Mouse (Mus musculus) embryonic facial prominence, embryonic 14.5 days (tissue): ENCODE measurements around the gene Hsd3b7. TPM values are rescaled to one million over a fixed set of nuclear protein-coding genes. Genes with fewer than 3 reads are reported as not detected.

Experiments used
- polyA plus RNA-seq: library from polyadenylated mRNA; unstranded; fragments of >200 nt; fragmentation: Nextera tagmentation; extraction: Ambion mirVana; gene quantifications from 2 replicates; pipeline ENCODE4 v1.2.1, GENCODE M21; 2014

Gene Hsd3b7
- polyA plus RNA-seq, 1 experiment from 2014 or later = 23.5 TPM

Other genes with a start within 250 kb of the Hsd3b7 start
- 4.1 and 5.3 TPM in 2 replicates for gene Tmem265, start 239.2 kb upstream of the Hsd3b7 start, polyA plus RNA-seq
- 35.2 TPM in 2 replicates for gene Phkg2, start 227.3 kb upstream of the Hsd3b7 start, polyA plus RNA-seq
- gene Ccdc189, start 212.0 kb upstream of the Hsd3b7 start, polyA plus RNA-seq = 9.9 and 10.4 TPM in 2 replicates
- gene Rnf40, start 211.8 kb upstream of the Hsd3b7 start, polyA plus RNA-seq = 35.9 and 47.7 TPM in 2 replicates
- gene Zfp629, start 184.8 kb upstream of the Hsd3b7 start, polyA plus RNA-seq = 13.0 and 17.9 TPM in 2 replicates
- gene Bcl7c, start 91.7 kb upstream of the Hsd3b7 start, polyA plus RNA-seq = 84.2 and 86.6 TPM in 2 replicates
- gene Ctf1, start 87.9 kb upstream of the Hsd3b7 start, polyA plus RNA-seq = 20.9 and 23.8 TPM in 2 replicates
- 0.14 and 0.35 TPM in 2 replicates for gene Ctf2, start 68.4 kb upstream of the Hsd3b7 start, polyA plus RNA-seq
- 3.0 and 3.8 TPM in 2 replicates for gene Fbxl19, start 56.1 kb upstream of the Hsd3b7 start, polyA plus RNA-seq
- 10.4 and 11.9 TPM in 2 replicates for gene Orai3, start 30.8 kb upstream of the Hsd3b7 start, polyA plus RNA-seq
- 23.0 and 24.1 TPM in 2 replicates for gene Setd1a, start 23.9 kb upstream of the Hsd3b7 start, polyA plus RNA-seq
- gene Gm49388, start 15.0 kb upstream of the Hsd3b7 start, polyA plus RNA-seq = 0.43 TPM in 1 of 2 replicates, not detected in the other
- 28.0 and 38.1 TPM in 2 replicates for gene Stx4a, start 23.7 kb downstream of the Hsd3b7 start, polyA plus RNA-seq
- 3.4 and 5.2 TPM in 2 replicates for gene Stx1b, start 23.9 kb downstream of the Hsd3b7 start, polyA plus RNA-seq
- gene Zfp646, start 75.6 kb downstream of the Hsd3b7 start, polyA plus RNA-seq = 13.3 and 14.0 TPM in 2 replicates
- gene Zfp668, start 76.2 kb downstream of the Hsd3b7 start, polyA plus RNA-seq = 11.2 and 14.7 TPM in 2 replicates
- 1.8 and 2.4 TPM in 2 replicates for gene Prss53, start 90.4 kb downstream of the Hsd3b7 start, polyA plus RNA-seq
- not detected in 2 replicates for gene Gm21974, start 94.8 kb downstream of the Hsd3b7 start, polyA plus RNA-seq
- gene Vkorc1, start 95.0 kb downstream of the Hsd3b7 start, polyA plus RNA-seq = 286 and 318 TPM in 2 replicates
- gene Bckdk, start 103.5 kb downstream of the Hsd3b7 start, polyA plus RNA-seq = 121 and 125 TPM in 2 replicates
- 31.7 and 35.5 TPM in 2 replicates for gene Kat8, start 111.9 kb downstream of the Hsd3b7 start, polyA plus RNA-seq
- gene Prss8, start 129.5 kb downstream of the Hsd3b7 start, polyA plus RNA-seq = 11.1 and 11.3 TPM in 2 replicates
- gene Prss36, start 146.1 kb downstream of the Hsd3b7 start, polyA plus RNA-seq = 10.6 and 11.1 TPM in 2 replicates
- 46.3 and 58.2 TPM in 2 replicates for gene Fus, start 166.9 kb downstream of the Hsd3b7 start, polyA plus RNA-seq
- 78.6 and 81.1 TPM in 2 replicates for gene Pycard, start 193.3 kb downstream of the Hsd3b7 start, polyA plus RNA-seq
- gene Trim72, start 203.3 kb downstream of the Hsd3b7 start, polyA plus RNA-seq = 4.2 and 5.3 TPM in 2 replicates